Mouse (Mus musculus): ENCODE results near the gene Slc22a23.

DNA sequence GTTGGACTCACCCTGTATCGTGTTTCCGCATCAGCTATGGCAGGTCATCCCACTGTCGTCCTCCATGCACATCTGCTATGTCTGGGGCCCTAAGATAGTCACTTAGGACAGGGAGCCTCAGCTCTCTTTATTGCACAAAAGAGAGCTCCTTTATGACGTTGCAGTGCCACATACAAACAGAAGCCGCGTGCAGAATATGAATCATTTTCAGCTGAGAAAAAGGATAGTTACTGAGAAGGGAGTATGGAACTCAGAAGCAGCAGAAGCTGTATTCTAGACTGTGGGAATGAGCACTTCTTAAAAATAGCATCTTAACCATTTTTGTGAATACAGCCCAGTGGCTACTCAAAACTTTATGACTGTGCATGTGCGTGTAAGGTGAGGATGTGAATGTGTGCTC, 87.8 kb downstream of the Slc22a23 start:
- TF ChIP-seq CTCF (IDR thresholded peaks at IDR 0.05): no peak
- TF ChIP-seq POLR2A (IDR thresholded peaks at IDR 0.05; ENCODE audit: insufficient read depth, low read depth, low read length): no peak
- no peak for TF ChIP-seq EP300 (IDR thresholded peaks at IDR 0.05; ENCODE audit: insufficient read depth, low read depth, low read length)
